Mouse (Mus musculus) neural tube, embryonic 12.5 days (tissue): Measurements from ENCODE around the gene Gm11569. TPM values are rescaled to one million over a fixed set of nuclear protein-coding genes. Genes with fewer than 3 reads are reported as not detected.
"Not testable (repeated sequence)": the region's sequence is repeated elsewhere in the genome, so short reads cannot be mapped to it uniquely, and the experiment has no call there.

Experiments
- ATAC-seq: fragments of 200-750 bp; cut with Nextera tagmentation; 2 replicates; pipeline ENCODE4 v1.8.0; 2017; ENCODE audit warnings: low read depth, mild to moderate bottlenecking, moderate TSS enrichment, moderate library complexity; ENCODE audit not compliant: low FRiP score
- H3K27ac ChIP-seq: fragments of 300-500 bp; sonication (generic); 2 replicates; pipeline ENCODE4 v1.5.1; 2016
- H3K27me3 ChIP-seq: fragments of 300-500 bp; sonication (generic); replicated peaks from 2 replicates; pipeline ENCODE4 v1.6.1; 2016; ENCODE audit warnings: mild to moderate bottlenecking
- H3K36me3 ChIP-seq: fragments of 300-500 bp; sonication (generic); 2 replicates; pipeline ENCODE4 v1.6.1; 2016; ENCODE audit warnings: mild to moderate bottlenecking
- H3K4me1 ChIP-seq: fragments of 300-500 bp; sonication (generic); 2 replicates; pipeline ENCODE4 v1.6.1; 2016
- H3K4me2 ChIP-seq: fragments of 300-500 bp; sonication (generic); replicated peaks from 2 replicates; pipeline ENCODE4 v1.6.1; 2016; ENCODE audit warnings: mild to moderate bottlenecking
- H3K4me3 ChIP-seq: fragments of 300-500 bp; sonication (generic); 2 replicates; pipeline ENCODE4 v1.5.1; 2016
- H3K9ac ChIP-seq: fragments of 300-500 bp; sonication (generic); 2 replicates; pipeline ENCODE4 v1.6.1; 2016; ENCODE audit warnings: mild to moderate bottlenecking
- H3K9me3 ChIP-seq: fragments of 300-500 bp; sonication (generic); 2 replicates; pipeline ENCODE4 v1.6.1; 2016; ENCODE audit warnings: mild to moderate bottlenecking
- WGBS: fragments of 180-500 bp; shearing (Covaris S2); methylation state at CpG from one replicate; pipeline ENCODE4 v1.1.7; 2016; 5-methylcytosine and 5-hydroxymethylcytosine counted together
- polyA plus RNA-seq: library from polyadenylated mRNA; unstranded; fragments of >200 nt; fragmentation: Nextera tagmentation; extraction: Ambion mirVana; gene quantifications from 2 replicates; pipeline ENCODE4 v1.2.1, GENCODE M21; 2016

The Gm11569 gene
- not detected in 2 replicates for polyA plus RNA-seq

DNA sequence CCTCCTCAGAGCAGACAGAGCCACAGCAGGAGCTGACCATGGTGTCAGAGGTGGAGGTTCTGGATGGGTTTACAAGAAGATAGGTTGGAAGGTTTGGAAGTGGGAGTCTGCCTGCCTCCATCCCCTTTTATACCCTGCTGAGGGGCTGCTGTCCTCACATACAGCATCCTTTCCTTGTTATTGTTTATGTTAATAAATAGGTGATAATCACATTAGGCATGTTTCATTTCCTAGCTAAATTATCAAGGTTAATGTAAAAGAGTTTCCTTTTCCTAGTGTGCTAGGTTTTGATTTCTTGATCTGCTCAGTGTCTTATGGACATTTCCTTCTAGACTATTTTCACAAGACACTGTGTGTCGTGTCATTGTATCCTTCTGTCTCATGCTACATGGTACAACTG is at the start of gene Gm11569:
Gm11569 (minus strand) TSS at position 101 of the 400 bp plus-strand sequence.
- H3K4me3 ChIP-seq, H3K9me3 ChIP-seq, H3K9ac ChIP-seq, H3K27me3 ChIP-seq, ATAC-seq, H3K4me2 ChIP-seq, H3K36me3 ChIP-seq, H3K27ac ChIP-seq, H3K4me1 ChIP-seq: not testable (repeated sequence)
- no CpG with 5 or more reads among the region's 1 CpGs for whole genome bisulfite sequencing

DNA sequence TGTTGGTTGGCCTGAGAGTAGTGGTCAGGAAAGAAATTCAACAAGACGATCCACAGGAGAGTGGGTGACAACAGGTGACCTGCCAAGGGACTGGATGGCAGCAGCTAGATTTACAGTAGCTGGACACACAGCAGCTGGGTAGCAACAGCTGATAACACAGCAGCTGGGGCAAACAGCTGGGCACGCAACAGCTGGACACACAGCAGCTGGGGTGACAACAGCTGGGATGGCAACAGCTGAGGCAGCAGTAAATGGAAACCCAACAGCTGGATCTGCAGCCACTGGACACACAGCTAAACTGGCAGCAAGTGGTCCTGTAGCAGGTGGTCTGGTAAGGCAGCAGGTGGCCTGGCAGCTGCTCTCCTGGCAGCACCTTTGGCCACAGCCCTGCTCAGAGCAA is 48.0 kb upstream of the Gm11569 start:
- no peaks in the 10 kb centered on the region for H3K4me1 ChIP-seq
- no peak overlapping the region for H3K9ac ChIP-seq
- H3K27ac ChIP-seq, result no peak overlapping the region
- no peak for ATAC-seq
- no peaks in the 10 kb centered on the region for H3K9me3 ChIP-seq
- H3K36me3 ChIP-seq, result no peaks in the 10 kb centered on the region
- no peaks in the 10 kb centered on the region for H3K27me3 ChIP-seq
- WGBS, result 86% methylated on average over 2 of the region's 2 CpGs
- no peak overlapping the region for H3K4me3 ChIP-seq
- H3K4me2 ChIP-seq, result no peak overlapping the region

DNA sequence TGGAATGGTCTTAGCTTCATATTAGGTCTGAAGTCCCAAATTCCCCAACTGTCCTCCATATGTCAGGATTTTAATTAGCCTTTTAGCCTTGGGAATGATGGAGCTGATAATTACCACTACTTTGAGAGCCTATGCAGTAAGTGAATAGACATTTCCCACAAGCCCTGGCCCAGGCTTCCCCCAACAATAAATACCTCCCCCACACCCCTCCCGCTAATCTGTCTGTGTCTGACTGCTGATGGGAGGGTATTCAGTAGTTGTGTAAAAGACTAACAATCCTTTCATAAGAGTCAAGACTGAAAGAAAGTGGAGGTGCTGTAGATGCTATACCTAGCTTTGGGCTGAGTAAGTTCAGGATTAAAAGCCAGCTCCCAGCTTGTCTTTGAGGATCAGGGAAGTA is 43.5 kb upstream of the Gm11569 start:
- H3K27me3 ChIP-seq, result no peaks in the 10 kb centered on the region
- H3K4me1 ChIP-seq, result no peaks in the 10 kb centered on the region
- WGBS, result 28% methylated on average over 1 of the region's 1 CpGs
- H3K9ac ChIP-seq, result no peak overlapping the region
- H3K9me3 ChIP-seq, result no peaks in the 10 kb centered on the region
- no peaks in the 10 kb centered on the region for H3K36me3 ChIP-seq
- no peak overlapping the region for H3K4me2 ChIP-seq
- no peak for ATAC-seq
- no peak overlapping the region for H3K4me3 ChIP-seq
- no peak overlapping the region for H3K27ac ChIP-seq

DNA sequence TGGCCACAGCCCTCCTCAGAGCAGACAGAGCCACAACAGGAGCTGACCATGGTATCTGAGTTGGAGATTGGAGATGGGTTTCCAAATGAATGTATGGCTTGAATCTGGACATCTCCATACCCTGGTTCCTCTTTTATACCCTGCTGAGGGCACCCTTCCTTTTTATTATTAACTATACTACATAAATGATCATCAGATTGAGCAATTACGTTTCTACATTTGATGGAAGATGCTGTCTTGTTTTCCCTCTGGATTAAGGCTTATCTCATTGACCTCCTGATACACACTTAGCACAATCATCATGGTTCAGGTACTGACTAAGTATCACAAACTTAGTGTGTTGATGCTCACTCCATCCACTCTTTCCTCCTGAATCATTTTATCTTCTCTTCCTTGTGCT is 39.2 kb upstream of the Gm11569 start, which contains the start of gene 2300003K06Rik:
2300003K06Rik (minus strand) TSS at position 101 of the 400 bp plus-strand sequence.
- no peak within 1 kb of the TSS for H3K4me2 ChIP-seq
- no peaks in the 10 kb centered on the region for H3K4me1 ChIP-seq
- no peaks in the 10 kb centered on the region for H3K36me3 ChIP-seq
- H3K4me3 ChIP-seq, result no peak within 1 kb of the TSS
- H3K9me3 ChIP-seq, result no peaks in the 10 kb centered on the region
- no peak within 1 kb of the TSS for H3K27ac ChIP-seq
- no peak for ATAC-seq
- no peak within 1 kb of the TSS for H3K9ac ChIP-seq
- 84% methylated on average over 1 of the region's 1 CpGs for WGBS
- H3K27me3 ChIP-seq, result no peaks in the 10 kb centered on the region

DNA sequence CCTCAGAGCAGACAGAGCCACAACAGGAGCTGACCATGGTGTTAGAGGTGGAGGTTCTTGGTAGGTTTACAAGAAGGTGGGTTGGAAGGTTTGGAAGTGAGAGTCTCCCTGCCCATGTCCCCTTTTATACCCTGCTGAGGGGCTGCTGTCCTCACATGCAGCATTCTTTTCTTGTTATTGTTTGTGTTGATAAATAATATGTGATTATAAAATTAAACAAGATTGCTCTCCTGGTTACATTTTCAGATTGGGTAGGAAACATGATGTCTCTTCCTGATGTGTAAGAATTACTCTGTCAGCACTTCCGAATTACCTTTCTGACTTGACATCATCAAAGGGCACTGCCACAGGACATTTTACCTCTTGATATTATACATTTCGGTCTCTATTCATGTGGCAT is 16.8 kb upstream of the Gm11569 start, which contains the start of gene Gm11564:
Gm11564 (minus strand) TSS at position 101 of the 400 bp plus-strand sequence.
- not testable (repeated sequence) for H3K9ac ChIP-seq, H3K27me3 ChIP-seq, H3K36me3 ChIP-seq, H3K4me1 ChIP-seq, ATAC-seq, H3K27ac ChIP-seq, H3K9me3 ChIP-seq, H3K4me2 ChIP-seq, H3K4me3 ChIP-seq
- 90% methylated on average over 2 of the region's 2 CpGs for WGBS

DNA sequence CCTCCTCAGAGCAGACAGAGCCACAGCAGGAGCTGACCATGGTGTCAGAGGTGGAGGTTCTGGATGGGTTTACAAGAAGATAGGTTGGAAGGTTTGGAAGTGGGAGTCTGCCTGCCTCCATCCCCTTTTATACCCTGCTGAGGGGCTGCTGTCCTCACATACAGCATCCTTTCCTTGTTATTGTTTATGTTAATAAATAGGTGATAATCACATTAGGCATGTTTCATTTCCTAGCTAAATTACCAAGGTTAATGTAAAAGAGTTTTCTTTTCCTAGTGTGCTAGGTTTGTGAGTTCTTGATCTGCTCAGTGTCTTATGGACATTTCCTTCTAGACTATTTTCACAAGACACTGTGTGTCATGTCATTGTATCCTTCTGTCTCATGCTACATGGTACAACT is 11.1 kb upstream of the Gm11569 start, which contains the start of gene Krtap4-13:
Krtap4-13 (minus strand) TSS at position 101 of the 400 bp plus-strand sequence.
- not testable (repeated sequence) for H3K27ac ChIP-seq, H3K36me3 ChIP-seq, H3K4me2 ChIP-seq, H3K4me1 ChIP-seq, ATAC-seq, H3K27me3 ChIP-seq, H3K4me3 ChIP-seq, H3K9me3 ChIP-seq, H3K9ac ChIP-seq

DNA sequence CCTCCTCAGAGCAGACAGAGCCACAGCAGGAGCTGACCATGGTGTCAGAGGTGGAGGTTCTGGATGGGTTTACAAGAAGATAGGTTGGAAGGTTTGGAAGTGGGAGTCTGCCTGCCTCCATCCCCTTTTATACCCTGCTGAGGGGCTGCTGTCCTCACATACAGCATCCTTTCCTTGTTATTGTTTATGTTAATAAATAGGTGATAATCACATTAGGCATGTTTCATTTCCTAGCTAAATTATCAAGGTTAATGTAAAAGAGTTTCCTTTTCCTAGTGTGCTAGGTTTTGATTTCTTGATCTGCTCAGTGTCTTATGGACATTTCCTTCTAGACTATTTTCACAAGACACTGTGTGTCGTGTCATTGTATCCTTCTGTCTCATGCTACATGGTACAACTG is 5.6 kb upstream of the Gm11569 start, which contains the start of gene Gm11554:
Gm11554 (minus strand) TSS at position 101 of the 400 bp plus-strand sequence.
- not testable (repeated sequence) for H3K27me3 ChIP-seq, H3K4me2 ChIP-seq, H3K27ac ChIP-seq, H3K4me1 ChIP-seq, H3K9me3 ChIP-seq, H3K36me3 ChIP-seq, H3K4me3 ChIP-seq, H3K9ac ChIP-seq, ATAC-seq
- WGBS, result no CpG with 5 or more reads among the region's 1 CpGs

DNA sequence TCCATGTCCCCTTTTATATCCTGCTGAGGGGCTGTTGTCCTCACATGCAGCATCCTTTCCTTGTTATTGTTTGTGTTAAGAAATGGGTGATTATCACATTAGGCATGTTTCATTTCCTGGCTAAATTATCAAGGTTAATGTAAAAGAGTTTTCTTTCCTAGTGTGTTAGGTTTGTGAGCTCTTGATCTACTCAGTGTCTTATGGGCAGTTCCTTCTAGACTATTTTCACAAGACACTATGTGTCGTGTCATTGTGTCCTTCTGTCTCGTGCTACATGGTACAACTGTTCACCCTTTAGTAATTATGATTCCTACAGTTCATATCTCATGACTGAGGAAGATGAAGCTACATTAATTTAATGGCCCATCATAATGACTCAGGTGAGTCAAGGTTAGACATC is 5.4 kb downstream of the Gm11569 start, which contains the start of gene Gm11596:
Gm11596 (minus strand) TSS at position 101 of the 400 bp plus-strand sequence.
- 82% methylated on average over 2 of the region's 2 CpGs for WGBS
- no peak for ATAC-seq
- no peaks in the 10 kb centered on the region for H3K9me3 ChIP-seq

DNA sequence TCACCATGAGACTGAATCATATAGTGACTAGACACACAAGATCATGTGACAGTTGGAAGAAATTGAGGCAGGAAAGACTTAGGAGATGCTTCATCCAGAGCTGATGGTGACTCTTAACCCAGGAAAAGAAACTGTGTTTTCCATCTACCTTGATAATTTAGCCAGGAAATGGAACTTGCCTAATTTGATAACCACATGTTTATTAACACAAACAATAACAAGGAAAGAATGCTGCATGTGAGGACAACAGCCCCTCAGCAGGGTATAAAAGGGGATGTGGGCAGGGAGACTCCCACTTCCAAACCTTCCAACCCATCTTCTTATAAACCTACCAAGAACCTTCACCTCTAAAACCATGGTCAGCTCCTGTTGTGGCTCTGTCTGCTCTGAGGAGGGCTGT is 13.8 kb downstream of the Gm11569 start, which contains the start of gene Krtap4-9:
Krtap4-9 (plus strand) TSS at position 301 of the 400 bp plus-strand sequence.
- H3K4me1 ChIP-seq, H3K4me3 ChIP-seq, H3K36me3 ChIP-seq, H3K4me2 ChIP-seq, H3K9ac ChIP-seq, H3K27me3 ChIP-seq, H3K27ac ChIP-seq, ATAC-seq, H3K9me3 ChIP-seq: not testable (repeated sequence)

More for the DNA sequence above, 5.4 kb downstream of the Gm11569 start, which contains the start of gene Gm11596:
- Histone ChIP-seq H3K4me3 (no peak within 1 kb of the TSS), H3K4me1 (no peaks in the 10 kb centered on the region), H3K27me3 (no peaks in the 10 kb centered on the region), H3K27ac (no peak within 1 kb of the TSS), H3K36me3 (no peaks in the 10 kb centered on the region), H3K4me2 (no peak within 1 kb of the TSS), H3K9ac (no peak within 1 kb of the TSS)

DNA sequence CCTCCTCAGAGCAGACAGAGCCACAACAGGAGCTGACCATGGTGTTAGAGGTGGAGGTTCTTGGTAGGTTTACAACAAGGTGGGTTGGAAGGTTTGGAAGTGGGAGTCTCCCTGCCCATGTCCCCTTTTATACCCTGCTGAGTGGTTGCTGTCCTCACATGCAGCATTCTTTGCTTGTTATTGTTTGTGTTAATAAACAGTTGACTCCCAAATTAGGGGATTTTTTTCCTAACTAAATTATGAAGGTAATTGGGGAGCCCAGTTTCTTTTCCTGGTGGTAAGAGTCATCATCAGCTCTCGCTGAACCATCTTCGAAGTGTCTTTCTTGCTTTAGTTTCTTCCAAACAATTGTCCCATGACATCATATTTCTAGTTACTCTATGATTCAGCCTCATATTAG is 18.1 kb downstream of the Gm11569 start, which contains the start of gene Krtap4-8:
Krtap4-8 (minus strand) TSS at position 101 of the 400 bp plus-strand sequence.
- WGBS, result 99% methylated on average over 2 of the region's 2 CpGs
- Histone ChIP-seq H3K27ac (no peak within 1 kb of the TSS), H3K27me3 (no peaks in the 10 kb centered on the region)

DNA sequence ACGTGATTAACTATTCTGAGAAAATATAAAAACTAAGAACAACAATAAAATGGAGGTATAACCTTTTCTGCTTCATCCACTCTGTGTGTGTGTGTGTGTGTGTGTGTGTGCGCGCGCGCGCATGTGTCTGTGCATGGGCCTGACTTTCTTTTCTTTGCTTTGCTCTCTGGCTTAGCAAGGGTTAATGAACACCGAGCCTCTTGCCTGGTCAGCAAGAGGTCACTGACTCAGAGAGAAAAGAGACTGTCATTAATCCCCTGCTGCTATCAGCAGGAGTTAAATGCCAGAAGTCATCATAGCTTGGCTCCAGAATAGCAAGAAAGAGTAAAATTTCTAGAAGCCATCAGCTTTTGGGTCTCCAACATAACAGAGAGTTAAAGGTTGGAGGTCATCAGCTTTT is 20.3 kb downstream of the Gm11569 start:
- peaks cover 5% of the 10 kb centered on the region for H3K4me1 ChIP-seq
- no peaks in the 10 kb centered on the region for H3K27me3 ChIP-seq
- 22% methylated on average over 7 of the region's 7 CpGs for WGBS
- no peak overlapping the region for H3K9ac ChIP-seq
- no peaks in the 10 kb centered on the region for H3K9me3 ChIP-seq
- no peak overlapping the region for H3K4me2 ChIP-seq
- H3K36me3 ChIP-seq, result no peaks in the 10 kb centered on the region
- H3K4me3 ChIP-seq, result no peak overlapping the region
- no peak overlapping the region for H3K27ac ChIP-seq
- no peak for ATAC-seq

More for the DNA sequence above, 18.1 kb downstream of the Gm11569 start, which contains the start of gene Krtap4-8:
- Histone ChIP-seq H3K4me1 (peaks cover 5% of the 10 kb centered on the region), H3K36me3 (no peaks in the 10 kb centered on the region), H3K4me3 (no peak within 1 kb of the TSS), H3K9me3 (no peaks in the 10 kb centered on the region), H3K4me2 (no peak within 1 kb of the TSS), H3K9ac (no peak within 1 kb of the TSS)
- no peak for ATAC-seq

DNA sequence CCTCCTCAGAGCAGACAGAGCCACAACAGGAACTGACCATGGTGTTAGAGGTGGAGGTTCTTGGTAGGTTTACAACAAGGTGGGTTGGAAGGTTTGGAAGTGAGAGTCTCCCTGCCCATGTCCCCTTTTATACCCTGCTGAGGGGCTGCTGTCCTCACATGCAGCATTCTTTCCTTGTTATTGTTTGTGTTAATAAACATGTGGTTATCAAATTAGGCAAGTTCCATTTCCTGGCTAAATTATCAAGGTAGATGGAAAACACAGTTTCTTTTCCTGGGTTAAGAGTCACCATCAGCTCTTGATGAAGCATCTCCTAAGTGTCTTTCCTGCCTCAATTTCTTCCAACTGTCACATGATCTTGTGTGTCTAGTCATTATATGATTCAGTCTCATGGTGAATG is 25.9 kb downstream of the Gm11569 start, which contains the start of gene Gm11595:
Gm11595 (minus strand) TSS at position 101 of the 400 bp plus-strand sequence.
- not testable (repeated sequence) for H3K9ac ChIP-seq, H3K27ac ChIP-seq, H3K9me3 ChIP-seq, H3K4me1 ChIP-seq, ATAC-seq, H3K4me2 ChIP-seq, H3K36me3 ChIP-seq, H3K4me3 ChIP-seq, H3K27me3 ChIP-seq

DNA sequence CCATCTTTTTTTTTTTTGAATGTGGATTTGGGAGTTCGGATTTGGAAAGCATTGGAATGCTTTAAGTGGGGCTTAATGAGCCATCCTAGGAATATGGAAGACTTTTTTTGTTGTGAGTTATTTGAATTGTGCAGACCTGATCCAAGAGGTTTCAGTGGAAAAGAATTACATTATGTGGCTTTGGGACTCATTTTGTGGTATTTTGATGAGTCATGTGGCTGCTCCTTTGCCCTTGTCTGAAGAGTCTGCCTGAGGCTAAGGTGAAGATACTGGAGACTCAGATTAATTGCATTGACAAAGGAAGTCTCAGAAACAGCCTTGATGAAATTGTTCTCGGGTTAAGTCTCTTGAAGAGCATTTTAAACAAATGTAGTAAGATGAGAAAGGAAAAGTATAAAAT is 30.3 kb downstream of the Gm11569 start:
- Histone ChIP-seq H3K9me3 (no peaks in the 10 kb centered on the region), H3K36me3 (no peaks in the 10 kb centered on the region), H3K4me3 (no peak overlapping the region), H3K4me1 (no peaks in the 10 kb centered on the region), H3K9ac (no peak overlapping the region), H3K27ac (no peak overlapping the region), H3K27me3 (no peaks in the 10 kb centered on the region), H3K4me2 (no peak overlapping the region)
- WGBS, result 83% methylated on average over 2 of the region's 2 CpGs
- ATAC-seq, result no peak
